Mouse (Mus musculus) kidney, postnatal 36 days (tissue): ENCODE data around the gene Cfl2.
A peak's percentile ranks its signal among the peaks of the same experiment; 100 is the strongest.
"Not testable (repeated sequence)": the region's sequence is repeated elsewhere in the genome, so short reads cannot be mapped to it uniquely, and the experiment has no call there.

Experiments
- DNase-seq, 2 experiments: peaks; one replicate each; pipeline ENCODE4 v3.0.0; 2021 to 2022; ENCODE audit warnings: mixed read lengths in 2 of 2

The Cfl2 gene

GRCm38 (mm10) chr12:54862606-54863535 is at the start of gene Cfl2:
Cfl2 (minus strand) TSS chr12:54862877.
- DNase-seq: peak; percentile 86 to 92

- no peak for DNase-seq
These were observed 47.7 kb upstream of the Cfl2 start for GRCm38 (mm10) chr12:54910387-54910786.

DNA sequence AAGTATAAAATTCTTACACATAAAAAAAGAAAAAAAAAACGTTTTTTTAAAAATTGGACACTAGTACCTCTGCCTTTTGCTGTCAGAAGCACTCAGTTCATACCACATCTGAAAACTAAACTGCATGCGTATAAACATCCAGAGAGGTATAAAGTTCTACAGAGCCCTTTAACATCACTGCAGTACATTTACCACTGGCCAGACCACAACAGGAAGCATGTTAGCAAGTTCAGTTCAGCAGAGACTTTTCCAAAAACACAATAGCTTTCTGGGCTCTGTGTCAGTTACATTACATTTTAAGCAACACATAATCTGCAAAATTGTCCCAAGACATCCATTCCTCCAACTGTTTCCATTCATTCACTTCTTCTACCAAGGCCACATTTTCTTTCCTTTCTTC is 29.9 kb upstream of the Cfl2 start:
- DNase-seq: not testable (repeated sequence)

GRCm38 (mm10) chr12:54890426-54890825 is 27.7 kb upstream of the Cfl2 start:
- DNase-seq: no peak

DNA sequence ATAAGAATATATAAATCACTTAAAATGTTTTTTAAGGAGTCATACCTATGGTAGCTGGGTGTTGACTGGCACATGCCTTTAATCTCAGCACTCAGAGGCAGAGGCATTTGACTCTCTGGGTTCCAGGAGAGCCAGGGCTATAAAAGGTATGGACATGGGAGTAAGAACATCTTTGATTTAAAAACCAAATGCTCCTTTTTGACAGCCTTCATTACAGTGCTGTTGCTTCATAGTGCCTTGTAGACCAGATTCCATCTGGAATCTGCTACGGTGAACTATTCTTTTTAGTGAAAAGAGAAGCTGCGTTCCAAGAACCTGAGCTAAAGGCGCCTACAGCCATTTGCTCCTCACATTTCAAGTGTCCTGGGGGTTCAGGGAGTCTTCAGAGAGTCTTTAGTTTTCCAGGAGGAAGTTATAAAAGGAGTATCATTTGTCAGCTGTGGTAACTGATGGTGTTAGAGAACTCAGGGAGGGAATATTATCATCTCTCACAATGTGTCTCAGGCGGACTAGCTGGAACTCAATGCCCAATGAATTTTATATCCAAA is 25.0 kb upstream of the Cfl2 start:
- DNase-seq: no peak

GRCm38 (mm10) chr12:54879630-54880029 is 17.0 kb upstream of the Cfl2 start:
- peak; percentile 67 to 83 for DNase-seq

DNA sequence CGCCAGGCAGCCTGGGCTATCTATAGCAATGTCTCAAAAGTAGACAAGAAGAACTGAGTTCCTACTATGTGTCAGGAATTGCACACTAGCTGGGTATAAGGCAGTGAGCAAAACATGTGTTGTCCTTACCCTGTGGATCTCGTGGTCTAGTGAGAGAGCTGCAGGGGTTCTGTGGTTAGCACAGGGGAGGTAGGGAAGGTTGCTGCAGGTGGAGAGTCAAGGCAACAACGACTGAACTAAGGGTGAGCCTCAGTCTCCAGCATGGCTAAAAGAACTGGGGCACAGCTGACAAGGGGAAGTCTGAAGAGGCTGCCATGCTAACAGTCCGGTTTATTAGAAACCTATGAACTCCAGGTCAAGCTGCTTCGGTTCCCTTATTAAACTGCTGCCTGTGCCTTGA is 16.5 kb upstream of the Cfl2 start:
- DNase-seq: no peak

DNA sequence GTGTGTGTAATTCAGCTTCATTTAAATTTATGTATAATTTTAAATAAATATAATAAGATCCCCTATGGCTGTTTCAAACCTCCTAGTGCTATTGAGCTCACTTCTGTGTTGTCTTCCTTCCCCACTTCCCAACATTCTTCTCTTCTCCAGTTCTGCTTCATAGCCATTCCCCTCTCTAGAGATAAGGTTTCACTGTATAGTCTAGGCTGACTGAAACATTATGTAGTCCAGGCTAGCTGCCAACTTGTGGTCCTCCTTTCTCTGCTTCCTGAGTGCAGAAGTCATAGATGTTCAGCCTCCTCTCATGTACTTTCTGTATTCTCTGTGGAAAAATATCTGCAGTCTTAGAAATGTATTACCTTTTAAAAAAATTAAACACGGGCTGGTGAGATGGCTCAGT is 15.2 kb upstream of the Cfl2 start:
- DNase-seq: no peak

- DNase-seq: no peak
These were observed 14.2 kb upstream of the Cfl2 start for GRCm38 (mm10) chr12:54876879-54877278.

GRCm38 (mm10) chr12:54874711-54875110 is 12.0 kb upstream of the Cfl2 start:
- no peak for DNase-seq

- DNase-seq: peak; percentile 40 to 66
These were observed 579 bp downstream of the Cfl2 start for GRCm38 (mm10) chr12:54861991-54862605.

- DNase-seq: peak; percentile 17 to 33
These were observed 3.1 kb downstream of the Cfl2 start for GRCm38 (mm10) chr12:54859531-54859930.

DNA sequence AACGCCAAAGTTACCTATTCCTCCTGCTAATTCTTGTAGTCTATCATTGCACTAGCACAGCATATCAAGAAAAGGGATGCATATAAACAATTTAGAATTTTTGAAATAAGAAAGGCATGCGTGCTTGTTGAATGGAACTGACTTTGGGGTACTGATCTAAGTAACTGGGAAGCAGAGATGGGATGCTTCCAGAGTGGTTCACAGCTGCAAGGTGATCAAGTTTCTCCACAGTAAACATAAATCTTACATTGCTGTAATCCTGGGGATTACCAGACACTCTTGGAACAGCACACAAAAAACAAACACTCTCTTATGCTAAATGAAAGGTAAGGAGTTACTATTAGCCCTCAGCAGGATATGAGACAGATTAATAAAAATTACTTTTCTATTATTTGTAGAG is 12.1 kb downstream of the Cfl2 start:
- no peak for DNase-seq

GRCm38 (mm10) chr12:54844415-54844814 is 18.3 kb downstream of the Cfl2 start:
- no peak for DNase-seq

DNA sequence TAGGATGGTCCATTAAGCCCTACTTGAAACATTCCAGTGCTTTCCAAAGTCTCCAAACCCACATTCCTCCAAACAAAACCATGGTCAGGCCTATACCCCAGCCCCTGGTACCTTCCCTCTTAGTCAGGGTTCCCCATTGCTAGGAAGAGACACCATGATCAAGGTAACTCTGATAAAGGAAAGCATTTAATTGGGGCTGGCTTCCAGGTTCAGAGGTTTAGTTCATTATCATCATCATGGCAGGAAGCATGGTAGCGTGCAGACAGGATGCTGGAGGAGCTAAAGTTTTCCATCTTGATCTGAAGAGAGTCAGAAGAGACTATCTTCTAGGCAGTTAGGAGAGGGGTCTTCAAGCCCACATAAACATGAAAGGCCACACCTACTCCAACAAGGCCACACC is 21.1 kb downstream of the Cfl2 start:
- no peak for DNase-seq

- DNase-seq: no peak
These were observed 22.9 kb downstream of the Cfl2 start for GRCm38 (mm10) chr12:54839815-54840214.

DNA sequence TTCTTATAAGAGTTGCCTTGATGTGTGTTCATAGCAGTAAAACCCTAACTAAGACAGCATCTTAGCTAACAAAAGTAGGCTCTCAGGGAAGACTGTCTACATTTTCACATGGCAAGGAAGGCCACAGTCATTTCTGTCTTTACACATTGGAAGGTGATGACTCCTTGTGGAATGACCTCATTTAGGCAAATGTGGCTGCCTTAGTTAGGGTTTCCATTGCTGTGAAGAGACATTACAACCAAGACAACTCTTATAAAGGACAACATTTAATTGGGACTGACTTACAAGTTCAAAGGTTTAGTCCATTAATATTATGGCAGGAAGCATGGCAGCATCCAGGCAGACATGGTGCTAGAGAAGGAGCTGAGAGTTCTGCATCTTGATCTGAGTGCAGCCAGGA is 23.7 kb downstream of the Cfl2 start:
- DNase-seq: no peak

DNA sequence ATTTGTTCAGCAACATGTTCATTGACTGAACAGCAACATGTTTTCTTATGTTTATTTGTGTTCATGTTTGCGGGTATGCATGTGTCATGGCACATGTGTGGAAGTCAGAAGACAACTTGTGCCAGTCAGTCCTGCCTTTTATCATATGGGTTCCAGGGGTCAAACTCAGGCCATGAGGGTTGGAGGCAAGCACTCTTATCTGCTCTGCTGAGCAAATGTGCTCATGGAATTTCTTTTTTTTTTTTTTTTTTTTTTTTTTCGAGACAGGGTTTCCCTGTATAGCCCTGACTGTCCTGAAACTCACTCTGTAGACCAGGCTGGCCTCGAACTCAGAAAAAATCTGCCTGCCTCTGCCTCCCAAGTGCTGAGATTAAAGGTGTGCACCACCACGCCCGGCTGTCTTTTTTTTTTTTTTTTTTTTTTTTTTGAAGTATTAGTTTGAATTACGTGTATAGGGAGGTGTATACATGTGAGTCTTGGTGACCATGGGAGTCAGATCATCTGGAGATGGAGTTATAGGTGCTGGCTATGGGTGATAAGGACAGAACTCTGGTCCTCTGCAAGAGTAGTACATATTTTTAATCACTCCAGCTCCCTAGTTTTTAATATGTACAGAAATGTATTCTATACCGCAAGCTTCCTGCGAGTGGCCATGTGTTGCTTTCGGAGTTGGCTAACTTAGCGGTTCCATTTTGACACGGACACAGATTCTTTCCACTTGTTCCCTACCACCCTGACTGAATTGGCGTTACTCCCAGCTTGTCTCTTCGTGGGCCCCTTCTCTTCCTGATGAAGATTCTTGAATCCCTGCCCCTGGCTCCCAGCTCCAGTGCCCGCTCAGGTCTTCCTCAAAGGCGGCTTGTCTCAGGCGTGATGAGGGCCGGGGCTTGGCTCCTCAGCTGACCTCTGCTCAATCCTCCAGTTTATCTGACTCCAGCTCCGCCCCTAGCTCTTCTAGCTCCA is 26.8 kb downstream of the Cfl2 start:
- DNase-seq: no peak

DNA sequence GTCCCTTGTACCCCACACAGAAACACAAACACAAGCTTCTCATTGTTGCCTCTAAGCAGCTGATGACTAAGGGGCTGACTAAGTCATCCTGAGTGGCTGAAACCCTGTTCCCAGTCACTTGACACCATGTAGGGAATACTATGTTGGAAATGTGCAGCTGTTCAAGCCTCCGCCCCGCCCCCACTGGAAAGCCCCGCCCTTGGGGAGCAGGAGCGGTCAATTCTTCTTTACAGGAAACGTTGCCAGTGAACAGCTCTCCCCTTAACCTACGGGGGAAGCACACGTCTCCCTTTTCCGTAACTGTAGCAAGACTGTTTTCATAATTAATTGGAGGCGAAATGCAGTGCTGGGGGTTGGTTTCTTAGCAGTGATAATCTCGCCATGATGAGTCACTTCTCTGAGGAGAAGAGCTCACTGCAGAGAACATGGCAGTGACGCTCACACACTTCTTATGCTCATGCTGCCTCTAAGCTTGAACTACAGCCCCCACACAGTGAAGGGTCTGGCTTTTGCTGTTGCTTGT is 27.7 kb downstream of the Cfl2 start:
- DNase-seq: peak; percentile 70 to 85

DNA sequence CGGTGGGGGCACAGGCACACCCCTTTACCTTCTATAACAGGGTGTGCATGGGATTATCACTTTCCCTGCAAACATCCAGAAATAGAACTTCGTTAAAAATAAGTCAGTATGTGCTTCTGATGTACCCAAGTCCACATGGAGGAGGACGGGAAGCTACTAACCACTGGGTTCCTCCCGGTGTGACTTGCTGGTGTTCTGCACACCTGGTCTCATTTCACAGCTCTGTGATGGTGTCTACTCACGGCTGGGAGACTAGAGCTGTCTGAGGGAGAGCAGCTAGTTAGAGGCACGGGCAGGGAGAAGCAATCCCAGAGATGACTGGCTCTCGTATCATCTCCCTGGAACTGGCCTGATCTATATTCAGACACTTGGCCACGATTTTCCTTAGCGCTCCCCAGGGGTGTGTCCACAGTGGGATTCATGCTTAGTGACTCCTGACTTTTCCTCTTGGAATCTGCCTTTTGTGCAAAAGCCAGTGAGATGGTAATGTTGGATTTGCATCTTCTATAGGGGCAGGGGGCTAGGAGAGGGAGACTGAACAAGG is 28.7 kb downstream of the Cfl2 start:
- no peak for DNase-seq

- not testable (repeated sequence) for DNase-seq
These were observed 30.8 kb downstream of the Cfl2 start for GRCm38 (mm10) chr12:54831927-54832326.

DNA sequence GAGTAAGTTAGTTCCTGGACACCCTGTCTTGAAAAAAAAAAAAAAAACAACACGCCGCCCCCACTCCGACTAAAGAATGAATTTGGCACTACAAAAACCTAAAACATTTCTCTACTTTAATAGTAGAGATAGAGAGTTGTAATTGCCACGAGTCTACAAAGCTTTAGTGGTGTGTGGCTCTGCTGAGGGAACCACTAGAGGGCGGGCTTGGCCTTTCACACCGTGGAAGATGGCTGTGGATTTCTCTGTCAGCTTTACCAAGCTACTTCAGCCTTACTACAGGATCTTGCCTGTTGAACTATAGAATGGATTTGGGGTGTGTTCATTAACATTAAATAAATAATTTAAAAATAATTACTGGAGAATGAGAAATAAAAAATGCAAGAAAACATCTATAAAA is 32.1 kb downstream of the Cfl2 start:
- DNase-seq: peak; percentile 78 to 92
